Mouse (Mus musculus) MEL (cell line): ENCODE measurements at regions not wholly inside any gene's neighbourhood (a gene's known extent, or its start where the extent isn't known, plus 50 kb on each side); places are given as distances from the start of the nearest gene placed in this dataset.

Experiments used
- CTCF ChIP-seq, 3 experiments: IDR thresholded peaks in 2 of 3; conservative IDR thresholded peaks in 1 of 3; 2 replicates each; pipeline ENCODE4 v1.5.1; 2011 to 2012; ENCODE audit warnings: low read length in 3 of 3, low read depth in 2 of 3, mild to moderate bottlenecking in 2 of 3, improper control_type of control experiment in 1 of 3, inconsistent platforms in 1 of 3, mixed read lengths in 1 of 3, moderate library complexity in 1 of 3; ENCODE audit not compliant: control insufficient read depth in 1 of 3, insufficient read depth in 1 of 3, poor library complexity in 1 of 3, severe bottlenecking in 1 of 3
- POLR2A ChIP-seq, 2 experiments: IDR thresholded peaks; 2 replicates each; pipeline ENCODE4 v1.6.1; 2011 to 2012; ENCODE audit warnings: low read length in 2 of 2, mild to moderate bottlenecking in 2 of 2, control low read depth in 1 of 2, improper control_type of control experiment in 1 of 2, low read depth in 1 of 2, moderate library complexity in 1 of 2; ENCODE audit not compliant: control insufficient read depth in 1 of 2, insufficient read depth in 1 of 2, poor library complexity in 1 of 2
- UBTF ChIP-seq: IDR thresholded peaks from 2 replicates; pipeline ENCODE4 v1.6.1; 2012; ENCODE audit warnings: low read depth, mild to moderate bottlenecking, inconsistent platforms, low read length, improper control_type of control experiment, moderate library complexity, borderline replicate concordance; ENCODE audit not compliant: insufficient read depth

DNA sequence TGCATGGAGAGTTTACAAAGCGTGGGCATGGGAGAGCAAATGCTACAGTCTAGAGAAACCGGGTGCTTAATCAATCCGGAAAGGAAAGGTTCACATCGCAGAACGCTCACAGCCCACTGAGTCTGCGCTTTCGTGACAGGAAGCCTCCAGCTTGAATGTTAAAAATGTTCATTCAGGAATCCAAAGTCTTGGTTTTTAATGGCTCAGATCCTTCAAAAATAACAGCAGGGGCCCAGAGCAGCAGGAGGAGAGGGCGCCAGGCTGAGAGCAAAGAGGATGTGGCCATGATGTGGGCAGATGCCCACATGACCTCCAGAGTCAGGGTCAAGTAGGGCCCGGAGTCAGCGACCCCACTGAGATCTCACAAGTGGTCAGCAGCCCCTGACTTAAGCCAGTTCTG, 409.4 kb downstream of the Wdr11 start:
- no peak for TF ChIP-seq POLR2A (IDR thresholded peaks at IDR 0.05; ENCODE audit: control insufficient read depth in 1 of 2, insufficient read depth in 1 of 2, low read depth in 1 of 2, low read length in 2 of 2, poor library complexity in 1 of 2)
- TF ChIP-seq CTCF (IDR thresholded peaks at IDR 0.05 in 2 of 3, conservative IDR thresholded peaks at IDR 0.05 in 1 of 3; ENCODE audit: control insufficient read depth in 1 of 3, insufficient read depth in 1 of 3, low read depth in 2 of 3, low read length in 3 of 3, poor library complexity in 1 of 3, severe bottlenecking in 1 of 3): no peak
- no peak for TF ChIP-seq UBTF
